Mouse (Mus musculus) liver, embryonic 14.5 days (tissue): ENCODE results near the gene Stard7.

Experiments
- CTCF ChIP-seq: IDR thresholded peaks from 2 replicates; pipeline ENCODE4 v1.5.1; 2016; ENCODE audit warnings: antibody characterized with exemption, low read depth, control low read depth
- EP300 ChIP-seq: IDR thresholded peaks from 2 replicates; pipeline ENCODE4 v1.6.1; 2016; ENCODE audit warnings: antibody characterized with exemption, low read depth

DNA sequence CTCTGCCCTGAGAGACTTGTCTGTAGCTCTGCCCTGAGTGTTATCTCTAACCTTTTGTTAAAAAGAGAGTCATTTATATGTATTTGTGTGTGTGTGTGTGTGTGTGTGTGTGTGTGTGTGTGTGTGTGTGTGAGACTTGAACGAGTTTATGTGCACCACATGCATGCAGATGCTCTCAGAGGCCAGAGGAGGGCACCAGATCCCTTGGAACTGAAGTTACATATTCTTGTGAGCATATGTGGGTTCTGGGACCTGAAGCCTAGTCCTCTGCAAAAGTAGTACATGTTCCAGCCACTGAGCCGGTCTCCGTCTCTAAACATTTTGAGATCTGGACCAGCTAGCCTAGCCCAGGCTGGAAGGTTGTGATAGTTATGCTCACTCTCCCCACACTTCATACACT is 44.8 kb upstream of the Stard7 start:
- TF ChIP-seq EP300 (no peak), CTCF (peak; percentile 31; the same call in 1 of the 2 replicates)
